Mouse (Mus musculus) gastrocnemius, postnatal 14 days (tissue): ENCODE results near the gene Inafm1. TPM values are rescaled to one million over a fixed set of nuclear protein-coding genes. Genes with fewer than 3 reads are reported as not detected.

Source experiments
- total RNA-seq, 2 experiments: library from RNA; stranded (reverse); gene quantifications; 2 replicates each; pipeline ENCODE4 v1.2.3; 2021

Inafm1 gene
- total RNA-seq, 2 experiments from 2014 or later = 11.1 to 12.4 TPM

Other genes starting within 250 kb of the Inafm1 start
- gene Bicra, start 225.7 kb downstream of the Inafm1 start, total RNA-seq = 1 to 10 TPM; 7.9 to 8.8 TPM
- not detected for gene Zfp541, start 211.8 kb downstream of the Inafm1 start, total RNA-seq
- gene Napa, start 175.2 kb downstream of the Inafm1 start, total RNA-seq = 100 to 1,000 TPM; 102 to 107 TPM
- gene Kptn, start 153.7 kb downstream of the Inafm1 start, total RNA-seq = 10 to 100 TPM; 12.2 to 14.4 TPM
- gene Slc8a2, start 143.8 kb downstream of the Inafm1 start, total RNA-seq = under 1 TPM; 0.24 to 0.25 TPM
- gene Meis3, start 98.5 kb downstream of the Inafm1 start, total RNA-seq = 1 to 10 TPM; 2.5 to 3.1 TPM
- gene Dhx34, start 51.6 kb downstream of the Inafm1 start, total RNA-seq = 1 to 10 TPM; 4.2 to 4.6 TPM
- under 1 TPM; 0.20 to 0.27 TPM for gene C5ar2, start 29.5 kb downstream of the Inafm1 start, total RNA-seq
- gene C5ar1, start 14.1 kb downstream of the Inafm1 start, total RNA-seq = 1 to 10 TPM; 2.6 to 3.1 TPM
- gene Ccdc9, start 13.2 kb upstream of the Inafm1 start, total RNA-seq = 10 to 100 TPM; 30.1 to 32.8 TPM
- gene Bbc3, start 34.8 kb upstream of the Inafm1 start, total RNA-seq = 1 to 10 TPM; 3.6 to 5.1 TPM
- 10 to 100 TPM; 30.0 to 37.9 TPM for gene Sae1, start 114.2 kb upstream of the Inafm1 start, total RNA-seq
- gene Zc3h4, start 127.3 kb upstream of the Inafm1 start, total RNA-seq = 10 to 100 TPM; 27.9 to 28.5 TPM
- 10 to 100 TPM; 23.2 to 28.7 TPM for gene Tmem160, start 179.2 kb upstream of the Inafm1 start, total RNA-seq
- gene Npas1, start 204.1 kb upstream of the Inafm1 start, total RNA-seq = not detected